Mouse (Mus musculus): ENCODE results near the gene Cyb561d2.

Gene Cyb561d2

DNA sequence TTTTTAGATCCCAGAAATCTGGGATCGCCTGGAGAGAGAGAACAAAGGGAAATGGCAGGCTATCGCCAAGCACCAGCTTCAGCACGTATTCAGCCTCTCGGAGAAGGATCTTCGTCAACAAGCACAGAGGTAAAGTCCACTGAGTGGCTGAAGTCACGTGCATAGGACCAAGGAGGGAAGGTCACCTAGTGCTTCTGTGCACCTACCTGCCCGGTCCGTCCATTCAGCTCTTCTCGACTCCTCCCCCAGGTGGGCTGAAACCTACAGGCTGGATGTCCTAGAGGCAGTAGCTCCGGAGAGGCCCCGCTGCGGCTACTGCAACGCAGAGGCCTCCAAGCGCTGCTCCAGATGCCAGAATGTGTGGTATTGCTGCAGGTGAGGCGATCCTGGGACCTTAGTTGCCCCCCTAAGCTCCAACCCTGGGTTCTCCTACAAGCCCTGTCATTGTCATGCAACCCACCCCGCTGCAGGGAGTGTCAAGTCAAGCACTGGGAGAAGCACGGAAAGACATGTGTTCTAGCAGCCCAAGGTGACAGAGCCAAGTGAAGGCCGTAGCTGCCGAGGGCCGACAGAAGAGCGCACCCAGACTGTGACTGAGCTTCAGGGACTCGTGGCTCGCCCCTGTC, 8.6 kb upstream of the Cyb561d2 start:
- in situ Hi-C loops (cut with MboI, MseI): no loop called here

DNA sequence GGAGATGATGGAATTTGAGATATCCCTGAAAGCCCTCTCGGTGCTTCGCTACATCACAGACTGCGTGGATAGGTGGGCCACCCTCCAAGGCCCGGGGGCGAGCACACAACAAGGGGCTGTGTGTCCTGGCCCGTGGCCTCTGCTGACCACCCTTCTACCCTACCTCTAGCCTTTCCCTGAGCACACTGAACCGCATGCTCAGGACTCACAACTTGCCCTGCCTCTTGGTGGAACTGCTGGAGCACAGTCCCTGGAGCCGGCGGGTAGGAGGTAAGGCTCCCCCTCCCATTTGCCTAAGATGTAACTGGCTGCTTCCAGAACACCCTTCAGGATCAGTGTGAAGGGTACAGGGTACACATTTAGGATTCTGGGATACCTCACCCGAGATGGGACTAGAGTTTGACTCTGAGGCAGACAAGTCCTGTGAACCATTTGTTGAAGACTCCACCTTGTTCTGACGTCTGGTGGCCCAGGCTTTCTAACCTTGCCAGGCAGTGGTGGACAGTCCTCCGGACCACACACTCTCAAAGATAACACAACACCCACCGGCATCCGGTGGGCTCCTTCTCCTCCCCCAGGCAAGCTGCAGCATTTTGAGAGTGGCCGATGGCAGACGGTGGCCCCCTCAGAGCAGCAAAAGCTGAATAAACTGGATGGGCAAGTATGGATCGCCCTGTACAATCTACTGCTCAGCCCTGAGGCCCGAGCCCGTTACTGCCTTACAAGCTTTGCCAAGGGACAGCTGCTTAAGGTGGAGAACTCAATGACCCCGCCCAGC, 7.5 kb upstream of the Cyb561d2 start:
- in situ Hi-C loops (cut with MboI, MseI): loop anchor here (10.0 to 25.0 kb wide), 2 partner anchors 1105 to 1513 kb away; partner anchors contain the start of genes Abhd14a, Abhd14b, Atrip and Trex1

DNA sequence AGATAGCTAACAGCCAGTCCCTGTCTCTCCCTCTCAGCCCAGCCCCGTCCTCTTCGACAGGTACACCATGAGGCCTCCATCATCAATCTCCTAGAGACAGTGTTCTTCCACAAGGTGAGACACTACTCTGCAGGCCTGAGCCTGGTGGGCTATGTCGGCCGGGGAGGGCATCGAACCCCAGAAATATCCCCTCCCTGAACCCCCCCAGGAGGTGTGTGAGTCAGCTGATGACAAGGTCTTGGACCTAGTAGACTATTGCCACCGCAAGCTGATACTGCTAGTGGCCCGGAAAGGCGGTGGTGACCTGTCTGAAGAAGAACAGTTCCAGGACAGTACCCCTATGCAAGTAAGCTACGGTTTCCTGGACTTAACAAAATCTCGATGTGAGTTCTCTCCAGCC, 6.8 kb upstream of the Cyb561d2 start:
- in situ Hi-C loops (cut with MboI, MseI): loop anchor here (10.0 to 25.0 kb wide), 2 partner anchors 1104 to 1513 kb away; partner anchors contain the start of genes Abhd14a, Abhd14b, Atrip and Trex1

DNA sequence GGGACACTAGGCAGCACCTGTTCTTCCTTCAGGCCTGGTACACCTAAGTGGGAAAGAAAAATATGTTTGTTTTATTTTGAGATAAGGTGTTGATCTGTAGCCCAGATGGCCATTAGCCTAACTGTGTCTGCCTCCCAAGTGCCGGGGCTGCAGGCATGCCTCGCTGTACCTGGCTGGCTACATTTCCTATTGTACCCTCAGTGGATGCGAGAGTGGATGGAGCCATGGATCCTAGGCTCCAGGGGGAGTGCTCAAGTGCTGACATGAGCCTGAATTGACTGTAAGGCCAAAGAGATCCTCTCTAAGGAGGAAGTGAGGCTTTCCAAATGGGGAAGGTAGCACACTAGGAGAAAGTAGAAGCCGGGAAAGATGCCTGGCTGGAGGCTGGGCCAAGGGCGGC, 6.0 kb upstream of the Cyb561d2 start:
- in situ Hi-C loops (cut with MboI, MseI): loop anchor here (10.0 to 25.0 kb wide), 2 partner anchors 1103 to 1514 kb away; partner anchors contain the start of genes Abhd14a, Abhd14b, Atrip and Trex1

DNA sequence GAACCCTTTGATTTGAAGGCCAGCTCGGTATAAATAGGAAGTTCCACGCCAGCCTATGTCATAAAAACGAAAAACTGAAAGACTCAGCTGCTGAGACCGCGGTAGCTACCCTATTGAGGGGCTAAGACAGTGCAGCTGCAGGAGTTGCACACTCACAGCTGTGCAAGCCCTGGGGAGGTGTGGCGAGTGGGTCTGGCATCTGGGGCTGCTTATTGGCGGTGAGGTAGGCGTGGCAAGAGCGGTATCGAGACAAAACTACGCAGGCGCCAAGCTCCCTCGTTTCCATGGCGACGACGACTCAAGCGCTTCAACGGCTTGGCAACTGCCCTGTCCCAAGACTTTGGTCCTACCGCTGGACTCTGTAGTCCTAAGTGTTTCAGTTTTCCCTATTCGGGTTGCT, 5.0 kb upstream of the Cyb561d2 start, which contains the start of gene Zmynd10:
Gene Zmynd10 (plus strand): TSS at position 273 of the 400 bp plus-strand sequence.
- in situ Hi-C loops (cut with MboI, MseI): loop anchor here (10.0 to 25.0 kb wide), 2 partner anchors 1102 to 1515 kb away; partner anchors contain the start of genes Abhd14a, Abhd14b, Atrip and Trex1

DNA sequence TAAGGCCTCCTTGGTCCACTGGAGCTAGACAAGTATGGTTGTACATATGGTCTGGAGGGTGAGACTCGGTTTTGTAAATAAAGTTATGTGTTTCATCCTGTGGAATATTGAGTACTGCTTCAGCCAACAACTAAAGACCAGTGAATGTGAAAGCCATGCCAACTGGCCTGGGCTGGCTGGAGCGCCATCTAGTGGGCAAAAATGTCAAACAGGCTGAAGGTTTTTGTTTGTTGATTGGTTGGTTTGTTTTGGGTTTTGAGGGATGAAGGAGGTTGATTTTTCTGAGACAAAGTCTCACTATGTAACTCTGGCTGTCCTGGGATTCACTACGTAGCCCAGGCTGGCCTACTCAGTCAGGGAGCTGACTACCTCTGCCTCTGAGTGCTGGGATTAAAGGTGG, 3.6 kb upstream of the Cyb561d2 start:
- in situ Hi-C loops (cut with MboI, MseI): loop anchor here (10.0 to 25.0 kb wide), 2 partner anchors 1101 to 1517 kb away; partner anchors contain the start of genes Abhd14a, Abhd14b, Atrip and Trex1

DNA sequence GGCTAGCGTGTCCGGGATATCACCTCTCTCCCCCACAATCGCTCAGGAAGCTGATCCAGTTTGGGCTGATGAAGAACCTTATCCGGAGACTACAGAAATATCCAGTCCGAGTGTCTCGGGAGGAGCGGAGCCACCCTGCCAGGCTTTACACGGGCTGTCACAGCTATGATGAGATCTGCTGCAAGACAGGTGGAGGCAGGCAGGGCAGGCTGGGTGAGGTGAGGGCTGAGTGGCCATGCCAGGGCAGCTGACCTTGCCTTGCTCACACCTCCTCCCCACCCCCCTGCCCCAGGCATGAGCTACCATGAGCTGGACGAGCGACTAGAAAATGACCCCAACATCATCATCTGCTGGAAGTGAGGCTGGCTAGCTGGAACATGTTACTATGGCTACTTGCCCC, 3.2 kb upstream of the Cyb561d2 start:
- in situ Hi-C loops (cut with MboI, MseI): loop anchor here (10.0 to 25.0 kb wide), 2 partner anchors 1100 to 1517 kb away; partner anchors contain the start of genes Abhd14a, Abhd14b, Atrip and Trex1

DNA sequence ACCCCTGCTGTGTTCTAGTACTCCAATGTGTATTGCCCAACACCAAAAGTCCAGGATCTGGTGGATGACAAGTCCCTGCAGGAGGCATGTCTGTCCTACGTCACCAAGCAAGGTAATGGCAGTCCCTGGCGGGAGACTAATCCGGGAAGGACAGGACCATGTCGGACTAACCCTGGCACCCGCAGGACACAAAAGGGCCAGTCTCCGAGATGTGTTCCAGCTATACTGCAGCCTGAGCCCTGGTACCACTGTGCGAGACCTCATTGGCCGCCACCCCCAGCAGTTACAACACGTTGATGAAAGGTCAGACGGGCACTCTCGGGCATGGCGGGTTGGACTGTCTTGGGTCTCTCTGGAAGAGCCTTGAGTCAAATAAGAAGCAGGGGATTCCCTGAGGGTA, 2.7 kb upstream of the Cyb561d2 start:
- in situ Hi-C loops (cut with MboI, MseI): loop anchor here (10.0 to 25.0 kb wide), 2 partner anchors 1100 to 1518 kb away; partner anchors contain the start of genes Abhd14a, Abhd14b, Atrip and Trex1

DNA sequence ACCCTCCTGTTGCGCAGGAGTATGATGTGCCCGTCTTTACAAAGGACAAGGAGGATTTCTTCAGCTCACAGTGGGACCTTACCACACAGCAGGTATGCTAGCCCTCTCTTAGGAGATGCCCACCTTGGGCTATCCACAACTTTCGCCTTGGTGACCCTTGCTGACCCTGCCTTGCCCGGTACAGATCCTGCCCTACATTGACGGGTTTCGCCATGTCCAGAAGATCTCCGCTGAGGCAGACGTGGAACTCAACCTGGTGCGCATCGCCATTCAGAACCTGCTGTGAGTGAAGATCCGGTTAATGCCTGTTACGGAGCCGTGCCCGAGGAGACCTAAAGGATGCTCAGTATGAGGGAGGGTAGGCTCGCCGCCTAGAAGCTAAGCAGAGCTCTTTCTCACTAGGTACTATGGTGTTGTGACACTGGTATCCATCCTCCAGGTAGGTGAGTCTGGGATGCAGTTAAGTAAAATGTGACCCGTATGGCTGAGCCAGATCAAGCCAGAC, 2.3 kb upstream of the Cyb561d2 start:
- in situ Hi-C loops (cut with MboI, MseI): loop anchor here (10.0 to 25.0 kb wide), 2 partner anchors 1099 to 1518 kb away; partner anchors contain the start of genes Abhd14a, Abhd14b, Atrip and Trex1

DNA sequence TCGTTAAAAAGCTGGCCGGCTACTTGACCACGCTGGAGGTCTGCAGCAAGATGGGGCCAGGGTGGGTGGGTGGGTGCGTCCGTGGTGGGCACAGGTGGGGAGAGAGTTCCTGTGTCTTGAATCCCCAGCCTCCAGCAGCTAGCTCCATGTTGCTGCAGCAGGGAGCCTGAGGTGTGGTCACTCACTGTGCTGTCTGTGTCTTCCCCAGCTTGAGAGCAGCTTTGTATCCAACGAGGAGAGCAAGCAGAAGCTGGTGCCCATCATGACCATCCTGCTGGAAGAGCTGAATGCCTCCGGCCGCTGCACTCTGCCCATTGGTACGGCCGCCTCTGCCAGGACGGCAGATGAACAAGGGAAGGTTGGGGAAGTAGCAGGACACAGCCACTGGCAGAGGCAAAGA, 1.3 kb upstream of the Cyb561d2 start:
- in situ Hi-C loops (cut with MboI, MseI): loop anchor here (10.0 to 25.0 kb wide), 2 partner anchors 1098 to 1519 kb away; partner anchors contain the start of genes Abhd14a, Abhd14b, Atrip and Trex1

DNA sequence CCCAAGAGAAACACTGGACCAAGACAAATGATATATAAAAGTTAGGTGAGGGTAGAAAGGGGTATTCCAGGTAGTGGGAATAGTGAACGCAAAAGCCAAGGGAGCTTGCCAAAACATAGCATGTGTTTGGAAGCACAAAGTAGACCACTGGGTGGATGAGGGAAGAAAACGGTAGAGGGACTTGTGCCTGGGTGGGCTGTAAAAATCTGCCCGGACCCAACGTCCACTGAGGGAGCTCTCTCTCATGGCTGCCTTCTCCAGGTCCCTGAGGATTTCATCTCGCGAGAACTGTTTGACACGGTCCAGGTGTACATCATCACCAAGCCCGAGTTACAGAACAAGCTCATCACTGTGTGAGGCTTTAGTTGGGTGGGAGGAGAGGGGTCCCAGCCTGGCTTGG, 728 bp upstream of the Cyb561d2 start:
- in situ Hi-C loops (cut with MboI, MseI): loop anchor here (10.0 to 25.0 kb wide), 2 partner anchors 1098 to 1520 kb away; partner anchors contain the start of genes Abhd14a, Abhd14b, Atrip and Trex1

DNA sequence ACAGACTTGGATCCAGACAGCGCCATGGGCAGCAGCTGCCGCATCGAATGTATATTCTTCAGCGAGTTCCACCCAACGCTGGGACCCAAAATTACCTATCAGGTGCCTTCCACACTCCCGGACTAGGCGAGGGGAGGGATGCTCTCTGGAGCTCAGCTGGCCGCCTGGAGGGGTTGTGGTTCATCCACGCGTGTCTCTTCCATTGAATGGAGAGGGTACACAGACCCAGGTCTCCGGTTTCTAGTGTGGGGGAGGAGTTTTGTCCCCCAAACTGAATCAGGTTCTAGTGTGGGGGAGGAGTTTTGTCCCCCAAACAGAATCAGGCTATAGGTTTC, 326 bp upstream of the Cyb561d2 start:
- in situ Hi-C loops (cut with MboI, MseI): loop anchor here (10.0 to 25.0 kb wide), 2 partner anchors 1098 to 1520 kb away; partner anchors contain the start of genes Abhd14a, Abhd14b, Atrip and Trex1

DNA sequence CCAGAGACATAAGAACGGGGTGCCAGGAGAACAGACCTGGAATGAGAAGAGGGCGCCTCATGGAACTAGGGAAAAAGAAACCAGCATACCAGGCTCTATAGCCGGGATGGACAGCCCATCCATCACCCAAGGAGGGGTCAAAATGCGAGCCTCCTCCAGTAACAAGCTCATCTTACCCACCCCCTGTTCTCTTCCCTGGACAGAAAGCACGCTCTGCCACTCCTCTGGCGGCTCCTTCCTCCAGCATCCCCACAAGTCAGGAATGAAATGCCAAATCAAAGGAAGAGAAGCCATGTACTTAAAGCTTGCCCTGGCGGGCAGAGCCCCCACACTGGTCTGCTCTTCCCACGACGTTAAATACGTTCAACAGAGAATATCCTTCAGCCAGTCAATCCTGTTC, 988 bp downstream of the Cyb561d2 start:
- in situ Hi-C loops (cut with MboI, MseI): loop anchor here (10.0 to 25.0 kb wide), 2 partner anchors 1096 to 1521 kb away; partner anchors contain the start of genes Abhd14a, Abhd14b, Atrip and Trex1

DNA sequence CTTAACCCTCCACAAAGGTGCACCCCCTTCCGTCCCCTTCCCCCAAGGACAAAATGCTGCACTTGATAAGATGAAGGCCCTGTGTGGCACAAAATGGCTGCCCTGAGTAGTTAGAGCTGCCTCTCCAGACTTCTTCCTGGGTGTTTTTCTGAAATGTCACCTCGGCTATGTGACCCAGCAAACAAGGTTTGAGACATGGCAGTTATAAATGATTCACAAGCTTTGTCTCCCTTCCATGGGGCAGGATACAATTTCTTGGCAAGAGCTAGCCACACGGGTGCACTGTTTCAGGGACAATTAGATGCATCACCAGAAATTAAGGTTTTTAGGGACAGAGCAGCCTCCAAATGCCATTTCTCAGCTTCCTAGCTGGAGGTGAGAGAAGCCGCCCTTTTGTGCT, 1.6 kb downstream of the Cyb561d2 start:
- in situ Hi-C loops (cut with MboI, MseI): loop anchor here (10.0 to 25.0 kb wide), 2 partner anchors 1096 to 1522 kb away; partner anchors contain the start of genes Abhd14a, Abhd14b, Atrip and Trex1

DNA sequence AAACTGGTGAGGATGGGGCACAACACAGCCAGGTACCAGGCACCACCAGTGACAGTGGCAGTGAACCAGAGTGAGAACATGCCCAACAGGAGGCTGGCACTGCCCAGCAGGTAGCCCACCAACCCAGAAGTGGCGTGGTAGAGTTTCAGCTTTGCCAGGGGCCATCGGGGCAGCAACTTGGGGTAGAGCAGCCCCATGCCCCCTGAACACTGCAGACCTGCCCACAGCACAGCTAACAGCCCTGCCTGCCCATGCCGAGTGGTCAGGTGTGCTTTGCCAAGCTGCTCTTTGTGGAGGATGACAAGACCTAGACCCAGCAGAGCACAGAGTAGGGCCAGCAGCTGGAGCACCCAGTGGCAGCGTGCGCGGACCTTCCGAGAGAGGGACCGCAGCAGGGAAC, 2.1 kb downstream of the Cyb561d2 start:
- in situ Hi-C loops (cut with MboI, MseI): loop anchor here (10.0 to 25.0 kb wide), 2 partner anchors 1095 to 1522 kb away; partner anchors contain the start of genes Abhd14a, Abhd14b, Atrip and Trex1

DNA sequence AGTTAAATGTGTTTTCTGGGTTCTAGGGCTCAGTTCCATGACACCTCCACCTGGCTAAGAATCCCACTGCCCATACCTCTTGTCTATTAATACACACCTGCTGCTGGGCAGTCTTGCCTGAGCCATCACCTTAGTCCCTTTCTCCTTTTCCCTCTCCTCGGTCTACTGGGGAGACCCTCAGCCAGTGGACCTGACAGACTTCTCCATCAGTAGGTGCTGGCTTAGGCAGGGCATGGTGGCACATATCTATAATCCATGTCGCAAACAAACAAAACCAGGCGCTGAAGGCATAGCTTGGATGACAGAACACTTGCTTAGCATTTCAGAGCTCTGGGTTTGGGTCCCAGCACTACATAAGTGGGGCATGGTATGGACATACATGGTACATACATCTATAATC, 3.3 kb downstream of the Cyb561d2 start:
- in situ Hi-C loops (cut with MboI, MseI): loop anchor here (25.0 kb wide), 1 partner anchor 1524 kb away; the partner anchor contains the start of genes Atrip and Trex1

DNA sequence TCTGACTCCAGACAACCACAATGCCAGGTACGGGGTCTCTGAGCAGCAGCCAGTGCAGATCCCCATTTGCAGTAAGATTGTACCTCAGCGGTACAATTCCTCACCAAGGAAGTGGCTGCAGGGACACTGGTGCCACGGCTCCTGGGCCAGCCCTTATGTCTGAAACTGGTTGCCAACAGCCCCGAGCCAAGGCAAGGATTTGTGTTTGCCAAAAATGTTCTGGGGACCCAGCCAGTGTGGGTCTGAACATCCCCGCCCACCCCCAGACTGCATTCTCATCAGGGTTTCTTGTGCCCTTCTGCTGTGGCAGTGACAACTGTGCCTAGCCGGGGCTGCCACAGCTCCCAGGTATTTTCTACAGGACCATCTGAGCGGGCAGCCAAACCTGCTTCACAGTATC, 3.8 kb downstream of the Cyb561d2 start:
- in situ Hi-C loops (cut with MboI, MseI): loop anchor here (25.0 kb wide), 1 partner anchor 1524 kb away; the partner anchor contains the start of genes Atrip and Trex1

DNA sequence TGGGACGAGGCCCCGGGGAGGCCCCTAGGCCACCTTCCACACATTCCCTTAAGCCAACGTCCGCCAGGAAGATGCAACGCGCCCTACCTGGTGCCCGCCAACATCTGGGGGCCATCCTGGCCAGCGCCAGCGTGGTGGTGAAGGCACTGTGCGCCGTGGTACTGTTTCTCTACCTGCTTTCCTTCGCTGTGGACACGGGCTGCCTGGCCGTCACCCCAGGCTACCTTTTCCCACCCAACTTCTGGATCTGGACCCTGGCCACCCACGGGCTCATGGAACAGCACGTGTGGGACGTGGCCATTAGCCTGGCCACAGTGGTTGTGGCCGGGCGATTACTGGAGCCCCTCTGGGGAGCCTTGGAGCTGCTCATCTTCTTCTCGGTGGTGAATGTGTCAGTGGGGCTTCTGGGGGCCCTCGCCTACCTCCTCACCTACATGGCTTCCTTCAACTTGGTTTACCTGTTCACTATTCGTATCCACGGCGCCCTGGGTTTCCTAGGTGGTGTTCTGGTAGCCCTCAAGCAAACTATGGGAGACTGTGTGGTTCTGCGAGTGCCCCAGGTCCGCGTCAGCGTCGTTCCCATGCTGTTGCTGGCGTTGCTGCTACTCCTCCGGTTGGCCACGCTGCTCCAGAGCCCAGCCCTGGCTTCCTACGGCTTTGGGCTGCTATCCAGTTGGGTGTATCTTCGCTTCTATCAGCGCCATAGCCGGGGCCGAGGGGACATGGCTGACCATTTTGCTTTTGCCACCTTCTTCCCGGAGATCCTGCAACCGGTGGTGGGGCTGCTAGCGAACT, 7.4 kb downstream of the Cyb561d2 start:
- in situ Hi-C loops (cut with MboI, MseI): loop anchor here (25.0 kb wide), 1 partner anchor 1528 kb away; the partner anchor contains the start of genes Atrip and Trex1

DNA sequence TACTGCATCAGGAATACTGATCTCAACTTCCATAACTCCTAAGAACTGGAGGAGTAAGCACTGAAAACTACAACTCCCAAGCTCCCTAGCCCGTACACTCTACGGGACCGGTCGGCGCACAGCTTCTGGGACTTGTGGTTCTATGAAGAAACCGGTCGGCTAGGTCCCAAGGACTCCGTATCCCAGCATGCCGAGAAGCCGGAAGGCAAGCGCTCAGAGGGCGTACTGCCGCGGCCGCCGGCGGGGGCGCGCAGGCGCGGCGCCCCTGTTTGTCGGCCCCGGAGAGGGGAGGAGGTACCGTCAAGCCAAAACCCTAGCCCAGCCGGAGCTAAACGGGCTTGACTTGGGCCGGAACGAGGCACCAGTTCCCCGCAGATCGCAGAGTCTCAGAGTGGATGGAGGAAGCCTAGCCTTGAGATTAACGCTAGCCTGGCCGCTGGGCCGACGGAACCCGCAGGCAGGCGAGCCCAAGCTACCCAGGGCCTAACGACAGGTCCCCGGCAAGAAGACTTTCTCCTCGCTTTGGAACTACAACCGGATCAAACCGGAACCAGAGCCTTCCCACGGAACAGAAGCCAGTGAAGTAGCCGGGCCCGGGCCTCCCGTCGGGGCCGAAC, 8.1 kb downstream of the Cyb561d2 start, which contains the start of gene Tmem115:
Gene Tmem115 (plus strand): TSS at position 155 of the 617 bp plus-strand sequence.
- in situ Hi-C loops (cut with MboI, MseI): loop anchor here (25.0 kb wide), 1 partner anchor 1528 kb away; the partner anchor contains the start of genes Atrip and Trex1

Data from T-helper 2 cell (primary cell).